Mouse (Mus musculus) myocyte (in vitro differentiated cells): ENCODE results near the gene Ugt1a6b.

Source experiments
- E2F4 ChIP-seq: IDR thresholded peaks from one replicate; pipeline ENCODE4 v1.6.1; 2011; ENCODE audit warnings: mild to moderate bottlenecking, control low read depth, moderate library complexity; ENCODE audit not compliant: insufficient read depth
- MYOD1 ChIP-seq, 3 experiments: IDR thresholded peaks; one replicate each; pipeline ENCODE4 v1.6.1; 2011; ENCODE audit warnings: control low read depth in 2 of 3, low read depth in 2 of 3, mild to moderate bottlenecking in 2 of 3, moderate library complexity in 1 of 3; ENCODE audit not compliant: insufficient read length in 2 of 3, control insufficient read depth in 1 of 3
- POLR2A ChIP-seq: IDR thresholded peaks from one replicate; pipeline ENCODE4 v1.6.1; 2011; ENCODE audit warnings: low read depth, mild to moderate bottlenecking, control low read depth, moderate library complexity; ENCODE audit not compliant: insufficient read length

DNA sequence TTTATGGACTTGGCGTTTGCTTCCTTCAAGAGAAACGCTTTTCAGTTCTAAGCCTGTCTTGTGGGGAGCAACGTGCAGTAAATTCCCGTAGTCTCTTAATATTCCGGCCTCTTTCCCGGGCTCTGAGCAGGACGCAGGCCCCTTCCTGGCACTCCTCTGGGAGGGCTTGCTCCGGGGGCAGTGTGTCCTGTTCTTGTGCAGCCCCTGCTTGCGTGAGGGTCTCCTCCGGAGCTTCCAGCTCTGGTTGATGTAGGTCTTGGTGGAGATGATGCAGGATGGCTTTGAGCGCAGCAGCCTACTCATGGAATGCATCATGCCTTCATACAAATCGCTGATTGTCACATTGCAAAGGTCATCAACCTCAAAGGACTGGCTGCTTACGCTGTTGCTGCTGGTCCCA, 163.1 kb downstream of the Ugt1a6b start:
- TF ChIP-seq POLR2A: no peak
- TF ChIP-seq MYOD1 (IDR thresholded peaks at IDR 0.05; ENCODE audit: control insufficient read depth in 1 of 3, insufficient read length in 2 of 3, low read depth in 2 of 3): no peak
- TF ChIP-seq E2F4: no peak
